16 mouse cellular contexts compared by ENCODE assay signal in genomic region chr12:5319359-5319973, GRCm38 (mm10). TPM values are rescaled to one million over a fixed set of nuclear protein-coding genes. Genes with fewer than 3 reads are reported as not detected.
DNase-seq lines count a peak whose midpoint lies in the region; ATAC-seq lines count a peak whose summit lies in the region.
"Had no signal": no experiment of that assay in that cellular context is flagged by ENCODE, and none has a peak within 500 bp of the region (broad histone marks: within the 10 kb centered on the region; RNA-seq: fewer than 3 reads in every experiment).

No protein-coding gene starts in this region.

- H3K9ac ChIP-seq in midbrain, embryonic 11.5 days (ENCODE audit: low read length): no peak overlapping the region
- H3K9ac ChIP-seq in midbrain, embryonic 15.5 days: no peak overlapping the region
- no peak overlapping the region for H3K9ac ChIP-seq in forebrain, embryonic 15.5 days (replicated peaks)
- H3K9ac ChIP-seq in neural tube, embryonic 11.5 days (ENCODE audit: low read length): no peak overlapping the region
- H3K9ac ChIP-seq: liver, embryonic 13.5 days had no signal

- H3K4me2 ChIP-seq in midbrain, embryonic 11.5 days: no peak overlapping the region
- no peak overlapping the region for H3K4me2 ChIP-seq in midbrain, embryonic 15.5 days
- no peak overlapping the region for H3K4me2 ChIP-seq in forebrain, embryonic 15.5 days (replicated peaks)
- H3K4me2 ChIP-seq in neural tube, embryonic 11.5 days (ENCODE audit: low read depth): no peak overlapping the region
- H3K4me2 ChIP-seq: liver, embryonic 13.5 days had no signal

- H3K27ac ChIP-seq in heart, embryonic 10.5 days: no peak overlapping the region
- H3K27ac ChIP-seq in midbrain, embryonic 11.5 days (ENCODE audit: low read depth, low read length): no peak overlapping the region
- H3K27ac ChIP-seq in midbrain, embryonic 15.5 days: no peak overlapping the region
- no peak overlapping the region for H3K27ac ChIP-seq in forebrain, embryonic 15.5 days (replicated peaks)
- H3K27ac ChIP-seq in neural tube, embryonic 11.5 days (ENCODE audit: low read depth, low read length): no peak overlapping the region
- H3K27ac ChIP-seq: liver, embryonic 13.5 days; macrophage had no signal

- H3K4me1 ChIP-seq in heart, embryonic 10.5 days: peaks cover 6% of the 10 kb centered on the region; the same call in 1 of the 2 replicates
- peaks cover 2% of the 10 kb centered on the region; the same call in 1 of the 2 replicates for H3K4me1 ChIP-seq in midbrain, embryonic 11.5 days (ENCODE audit: control insufficient read depth, insufficient read depth, low read length)
- peaks cover 7% of the 10 kb centered on the region; the same call in 1 of the 2 replicates for H3K4me1 ChIP-seq in midbrain, embryonic 15.5 days
- peaks cover 13% of the 10 kb centered on the region; the same call in 1 of the 2 replicates for H3K4me1 ChIP-seq in forebrain, embryonic 15.5 days
- no peaks in the 10 kb centered on the region for H3K4me1 ChIP-seq in neural tube, embryonic 11.5 days (ENCODE audit: control insufficient read depth, insufficient read depth, low read length)
- H3K4me1 ChIP-seq: liver, embryonic 13.5 days had no signal

- no peak for ATAC-seq in midbrain, embryonic 11.5 days (ENCODE audit: low FRiP score)
- ATAC-seq in midbrain, embryonic 15.5 days (replicated peaks): no peak
- ATAC-seq in forebrain, embryonic 15.5 days (replicated peaks): peak; percentile 57; the same call in 1 of the 2 replicates
- ATAC-seq in neural tube, embryonic 11.5 days (ENCODE audit: insufficient read depth, low FRiP score, low TSS enrichment): no peak

- no peaks in the 10 kb centered on the region for H3K36me3 ChIP-seq in heart, embryonic 10.5 days
- H3K36me3 ChIP-seq in midbrain, embryonic 11.5 days (ENCODE audit: control insufficient read depth, insufficient read depth, low read length): no peaks in the 10 kb centered on the region
- no peaks in the 10 kb centered on the region for H3K36me3 ChIP-seq in midbrain, embryonic 15.5 days (replicated peaks)
- H3K36me3 ChIP-seq in forebrain, embryonic 15.5 days: no peaks in the 10 kb centered on the region
- no peaks in the 10 kb centered on the region for H3K36me3 ChIP-seq in neural tube, embryonic 11.5 days (ENCODE audit: control insufficient read depth, insufficient read depth, low read length)
- H3K36me3 ChIP-seq: liver, embryonic 13.5 days had no signal

- 37% methylated on average over 12 of the region's 12 CpGs for WGBS in heart, embryonic 10.5 days
- WGBS in midbrain, embryonic 11.5 days: 39% methylated on average over 12 of the region's 12 CpGs
- 40% methylated on average over 12 of the region's 12 CpGs for WGBS in midbrain, embryonic 15.5 days
- 29% methylated on average over 12 of the region's 12 CpGs for WGBS in forebrain, embryonic 15.5 days
- WGBS in neural tube, embryonic 11.5 days: 34% methylated on average over 12 of the region's 12 CpGs

- H3K27me3 ChIP-seq in heart, embryonic 10.5 days (ENCODE audit: insufficient read depth, poor library complexity, severe bottlenecking): no peaks in the 10 kb centered on the region
- H3K27me3 ChIP-seq in midbrain, embryonic 11.5 days (ENCODE audit: control insufficient read depth, insufficient read depth, low read length): no peaks in the 10 kb centered on the region
- H3K27me3 ChIP-seq in midbrain, embryonic 15.5 days (replicated peaks): no peaks in the 10 kb centered on the region
- H3K27me3 ChIP-seq in forebrain, embryonic 15.5 days: no peaks in the 10 kb centered on the region
- H3K27me3 ChIP-seq in neural tube, embryonic 11.5 days (ENCODE audit: control insufficient read depth, insufficient read depth, low read length): no peaks in the 10 kb centered on the region
- H3K27me3 ChIP-seq: liver, embryonic 13.5 days had no signal

- H3K9me3 ChIP-seq in heart, embryonic 10.5 days: no peaks in the 10 kb centered on the region
- H3K9me3 ChIP-seq in midbrain, embryonic 11.5 days (ENCODE audit: control insufficient read depth, low read length): no peaks in the 10 kb centered on the region
- no peaks in the 10 kb centered on the region for H3K9me3 ChIP-seq in midbrain, embryonic 15.5 days
- H3K9me3 ChIP-seq in forebrain, embryonic 15.5 days: no peaks in the 10 kb centered on the region
- H3K9me3 ChIP-seq in neural tube, embryonic 11.5 days (ENCODE audit: control insufficient read depth, low read length): no peaks in the 10 kb centered on the region
- H3K9me3 ChIP-seq: liver, embryonic 13.5 days had no signal

- peak; percentile 57 for DNase-seq in heart, adult 11 months
- DNase-seq in heart, embryonic 10.5 days (ENCODE audit: low spot score): no peak
- DNase-seq in midbrain, embryonic 11.5 days (ENCODE audit: low spot score, missing footprints): peak; percentile 79
- peak; percentile 22 for DNase-seq in neural tube, embryonic 11.5 days (ENCODE audit: low spot score)
- DNase-seq in thymus, postnatal 10 days (ENCODE audit: low spot score in 2 of 2): no peak
- no peak for DNase-seq in thymus, postnatal 25 days
- DNase-seq: cerebellum, adult 9-10 months; gastrocnemius, postnatal 25 days; heart, postnatal 36 days; kidney, adult 8-10 months; liver, embryonic 13.5 days; spleen, adult 18-20 months; thymus, adult 18-20 months had no signal

- H3K4me3 ChIP-seq in heart, embryonic 10.5 days: no peak overlapping the region
- no peak overlapping the region for H3K4me3 ChIP-seq in midbrain, embryonic 11.5 days (ENCODE audit: low read depth, low read length)
- no peak overlapping the region for H3K4me3 ChIP-seq in midbrain, embryonic 15.5 days
- H3K4me3 ChIP-seq in forebrain, embryonic 15.5 days: no peak overlapping the region
- H3K4me3 ChIP-seq in neural tube, embryonic 11.5 days (ENCODE audit: low read depth, low read length): no peak overlapping the region
- H3K4me3 ChIP-seq: liver, embryonic 13.5 days had no signal

RNA-seq across cellular contexts. Expression of gene Klhl29, which starts 56.0 kb away (rescaled TPM):
- polyA plus RNA-seq in heart, embryonic 10.5 days (2016; fragmentation: Nextera tagmentation; extraction: Ambion mirVana): 0.33 and 0.60 TPM in 2 replicates
- 1.9 and 2.0 TPM in 2 replicates for polyA plus RNA-seq in midbrain, embryonic 11.5 days (2014; fragmentation: Nextera tagmentation; extraction: Ambion mirVana)
- 4.8 and 5.2 TPM in 2 replicates for polyA plus RNA-seq in midbrain, embryonic 15.5 days (2015; fragmentation: Nextera tagmentation; extraction: Ambion mirVana)
- polyA plus RNA-seq in forebrain, embryonic 15.5 days (2015; fragmentation: Nextera tagmentation; extraction: Ambion mirVana): 5.9 and 6.5 TPM in 2 replicates
- 2.0 and 2.4 TPM in 2 replicates for polyA plus RNA-seq in neural tube, embryonic 11.5 days (2014; fragmentation: Nextera tagmentation; extraction: Ambion mirVana)
- polyA plus RNA-seq: macrophage had no signal

Comparison
In these comparisons a context has a peak if more than half of its experiments do, and no peak if none do; other contexts are left out.
1. DNase-seq: peak in heart, adult 11 months (single experiment), midbrain, embryonic 11.5 days (single experiment) and neural tube, embryonic 11.5 days (single experiment); none in heart, embryonic 10.5 days (single experiment), thymus, postnatal 10 days (0 of 2) and thymus, postnatal 25 days (single experiment).